ENCODE assay signal across 8 mouse cellular contexts in the genomic region with DNA sequence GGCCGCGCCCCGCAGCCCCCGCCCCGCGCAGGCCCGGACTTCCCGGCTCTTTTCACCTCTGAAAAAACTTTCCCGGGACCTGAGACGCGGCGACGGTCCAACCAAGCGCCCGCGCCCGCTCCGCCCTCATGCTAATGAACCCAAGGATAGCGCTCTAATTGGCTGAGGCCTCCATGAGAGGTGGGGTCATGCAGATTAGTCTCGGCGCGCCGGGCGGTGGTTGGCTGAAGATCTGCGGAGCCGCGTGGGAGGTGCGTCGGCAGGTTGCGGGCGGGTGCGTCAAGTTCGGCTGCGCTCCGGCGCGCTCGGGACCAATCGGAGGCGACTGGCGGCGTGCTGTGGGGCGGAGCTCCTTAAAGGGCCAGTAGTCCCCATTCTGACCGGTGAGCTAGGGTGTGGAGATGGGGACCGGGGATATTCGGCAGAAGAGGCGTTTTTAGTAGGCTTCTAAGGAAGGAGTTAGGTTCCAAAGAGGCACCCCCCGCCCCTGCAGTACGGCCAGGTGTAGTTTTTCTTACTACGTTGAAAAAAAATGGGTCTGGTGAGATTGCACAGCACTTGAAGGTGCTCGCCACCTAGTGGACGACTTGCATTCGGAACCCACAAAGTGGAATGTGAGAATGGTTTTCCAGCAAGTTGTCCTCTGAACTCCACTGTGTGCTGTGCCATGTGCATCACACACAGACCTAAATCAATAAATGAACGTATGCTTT. TPM values are rescaled to one million over a fixed set of nuclear protein-coding genes. Genes with fewer than 3 reads are reported as not detected.
DNase-seq lines count a peak whose midpoint lies in the region; ATAC-seq and TF ChIP-seq lines count a peak whose summit lies in the region.

Gene Hmg20b (minus strand): TSS at position 130 of the 713 bp plus-strand sequence.

- H3K4me2 ChIP-seq in CH12.LX (ENCODE audit: insufficient read depth, low read depth, poor library complexity, severe bottlenecking), result peak within 1 kb of the TSS; percentile 89
- H3K4me2 ChIP-seq in forebrain, embryonic 11.5 days (ENCODE audit: low read depth, low read length, severe bottlenecking), result peak within 1 kb of the TSS; percentile 88
- peak within 1 kb of the TSS; percentile 79 for H3K4me2 ChIP-seq in heart, embryonic 16.5 days (ENCODE audit: low read depth, low read length)
- H3K4me2 ChIP-seq in liver, embryonic 15.5 days, result peak within 1 kb of the TSS; percentile 96
- peak within 1 kb of the TSS; percentile 94 for H3K4me2 ChIP-seq in neural tube, embryonic 12.5 days (replicated peaks)

- dilution Hi-C loops in CH12.LX (cut with MboI; ENCODE audit: extremely low pct_ligation_motif_present, extremely low pct_unique_long_range_greater_than_20kb, low sequenced_read_pairs), result no loop called here

- no peaks in the 10 kb centered on the region for H3K79me2 ChIP-seq in CH12.LX (replicated peaks; ENCODE audit: control insufficient read depth, extremely low read depth, insufficient read depth, poor library complexity, severe bottlenecking)

- peak within 1 kb of the TSS; percentile 80 for H3K9ac ChIP-seq in CH12.LX (ENCODE audit: insufficient read depth, low read depth)
- peak within 1 kb of the TSS; percentile 80 for H3K9ac ChIP-seq in forebrain, embryonic 11.5 days (ENCODE audit: low read length)
- peak within 1 kb of the TSS; percentile 94 for H3K9ac ChIP-seq in heart, embryonic 16.5 days (ENCODE audit: low read length)
- peak within 1 kb of the TSS; percentile 96 for H3K9ac ChIP-seq in liver, embryonic 15.5 days
- H3K9ac ChIP-seq in neural tube, embryonic 12.5 days, result peak within 1 kb of the TSS; percentile 74

- TF ChIP-seq CTCF in CH12.LX (conservative IDR thresholded peaks at IDR 0.05 in 1 of 2, IDR thresholded peaks at IDR 0.05 in 1 of 2; ENCODE audit: low read depth in 2 of 2, low read length in 2 of 2), result peak; percentile 80 to 81

- H3K9me3 ChIP-seq in CH12.LX (replicated peaks; ENCODE audit: low read length), result no peaks in the 10 kb centered on the region
- no peaks in the 10 kb centered on the region for H3K9me3 ChIP-seq in forebrain, embryonic 11.5 days (ENCODE audit: control insufficient read depth, low read length)
- H3K9me3 ChIP-seq in heart, embryonic 16.5 days (replicated peaks; ENCODE audit: control insufficient read depth, low read length), result no peaks in the 10 kb centered on the region
- no peaks in the 10 kb centered on the region for H3K9me3 ChIP-seq in liver, embryonic 15.5 days (replicated peaks)
- no peaks in the 10 kb centered on the region for H3K9me3 ChIP-seq in neural tube, embryonic 12.5 days

- peak within 1 kb of the TSS; percentile 74 to 89 (median 80) for H3K4me3 ChIP-seq in CH12.LX (replicated peaks in 1 of 3; ENCODE audit: low read depth in 2 of 3, low read length in 2 of 3, poor library complexity in 1 of 3)
- H3K4me3 ChIP-seq in forebrain, embryonic 11.5 days (ENCODE audit: low read depth, low read length), result peak within 1 kb of the TSS; percentile 77
- peak within 1 kb of the TSS; percentile 83 for H3K4me3 ChIP-seq in heart, embryonic 16.5 days (ENCODE audit: low read length)
- H3K4me3 ChIP-seq in liver, embryonic 15.5 days (replicated peaks), result peak within 1 kb of the TSS; percentile 90
- H3K4me3 ChIP-seq in neural tube, embryonic 12.5 days, result peak within 1 kb of the TSS; percentile 76

- H3K27ac ChIP-seq in CH12.LX (ENCODE audit: insufficient read depth, low read depth), result 0 out of 2 replicates have a peak within 1 kb of the TSS, but pooled peaks have one; percentile 2
- H3K27ac ChIP-seq in forebrain, embryonic 11.5 days (ENCODE audit: low read depth, low read length), result peak within 1 kb of the TSS; percentile 21; the same call in 1 of the 2 replicates
- peak within 1 kb of the TSS; percentile 89 for H3K27ac ChIP-seq in heart, embryonic 16.5 days (ENCODE audit: low read length)
- H3K27ac ChIP-seq in liver, embryonic 15.5 days (replicated peaks), result peak within 1 kb of the TSS; percentile 90
- H3K27ac ChIP-seq in neural tube, embryonic 12.5 days, result no peak within 1 kb of the TSS

- no peaks in the 10 kb centered on the region for H3K27me3 ChIP-seq in CH12.LX (replicated peaks)
- 0 out of 2 replicates have a peak, but pooled peaks cover 2% of the 10 kb centered on the region for H3K27me3 ChIP-seq in forebrain, embryonic 11.5 days (ENCODE audit: control insufficient read depth, insufficient read depth, low read length)
- H3K27me3 ChIP-seq in heart, embryonic 16.5 days (ENCODE audit: control insufficient read depth, insufficient read depth, low read length), result no peaks in the 10 kb centered on the region
- peaks cover 11% of the 10 kb centered on the region for H3K27me3 ChIP-seq in liver, embryonic 15.5 days
- H3K27me3 ChIP-seq in neural tube, embryonic 12.5 days (replicated peaks), result peaks cover 20% of the 10 kb centered on the region; the same call in 1 of the 2 replicates

- TF ChIP-seq POLR2A in CH12.LX (IDR thresholded peaks at IDR 0.05; ENCODE audit: low read depth, low read length), result peak; percentile 65

- in situ Hi-C loops in CH12.LX (cut with MboI; ENCODE audit: low pct_ligation_motif_present, low pct_unique_long_range_greater_than_20kb, low sequenced_read_pairs), result loop anchor here (10.0 kb wide), 1 partner anchor 156 kb away; no protein-coding TSS in a partner anchor

- TF ChIP-seq RAD21 in CH12.LX (IDR thresholded peaks at IDR 0.05; ENCODE audit: low read depth, low read length), result peak; percentile 32

- DNase-seq in CH12.LX (ENCODE audit: extremely low read depth), result peak; percentile 97
- DNase-seq in c-Kit-positive CD71-positive TER-119-negative erythroid progenitor cells, embryonic 14.5 days (ENCODE audit: low read depth), result peak; percentile 97
- DNase-seq in forebrain, embryonic 11.5 days (ENCODE audit: low spot score), result peak; percentile 100
- DNase-seq in kidney, postnatal 36 days, result peak; percentile 100
- peak; percentile 99 for DNase-seq in telencephalon, adult 2 months (ENCODE audit: low read depth, low spot score)

- H3K36me3 ChIP-seq in CH12.LX (replicated peaks in 1 of 2; ENCODE audit: control insufficient read depth in 1 of 2, insufficient read depth in 1 of 2, low read length in 1 of 2), result peaks cover 20 to 33% of the 10 kb centered on the region in 2 experiments
- no peaks in the 10 kb centered on the region for H3K36me3 ChIP-seq in forebrain, embryonic 11.5 days (ENCODE audit: control insufficient read depth, insufficient read depth, low read length)
- peaks cover 11% of the 10 kb centered on the region; the same call in 1 of the 2 replicates for H3K36me3 ChIP-seq in heart, embryonic 16.5 days (ENCODE audit: control insufficient read depth, insufficient read depth)
- H3K36me3 ChIP-seq in liver, embryonic 15.5 days (replicated peaks), result peaks cover 25% of the 10 kb centered on the region
- H3K36me3 ChIP-seq in neural tube, embryonic 12.5 days, result peaks cover 13% of the 10 kb centered on the region; the same call in 1 of the 2 replicates

- under 1% methylated on average over 52 of the region's 54 CpGs for WGBS in forebrain, embryonic 11.5 days
- WGBS in heart, embryonic 16.5 days, result under 1% methylated on average over 54 of the region's 54 CpGs
- under 1% methylated on average over 54 of the region's 54 CpGs for WGBS in liver, embryonic 15.5 days (ENCODE audit: insufficient replicate concordance)
- under 1% methylated on average over 54 of the region's 54 CpGs for WGBS in neural tube, embryonic 12.5 days

- H3K4me1 ChIP-seq in CH12.LX (ENCODE audit: control insufficient read depth in 1 of 2, insufficient read depth in 2 of 2), result peaks cover 7 to 36% of the 10 kb centered on the region in 2 experiments
- peaks cover 23% of the 10 kb centered on the region for H3K4me1 ChIP-seq in forebrain, embryonic 11.5 days (replicated peaks; ENCODE audit: control insufficient read depth, insufficient read depth, low read length)
- peaks cover 31% of the 10 kb centered on the region for H3K4me1 ChIP-seq in heart, embryonic 16.5 days (ENCODE audit: control insufficient read depth, insufficient read depth, low read length)
- H3K4me1 ChIP-seq in liver, embryonic 15.5 days (replicated peaks), result peaks cover 79% of the 10 kb centered on the region
- H3K4me1 ChIP-seq in neural tube, embryonic 12.5 days, result peaks cover 26% of the 10 kb centered on the region

- TF ChIP-seq EP300 in CH12.LX (IDR thresholded peaks at IDR 0.05; ENCODE audit: low read length), result no peak

- ATAC-seq in forebrain, embryonic 11.5 days (replicated peaks; ENCODE audit: low FRiP score), result peak; percentile 95
- ATAC-seq in heart, embryonic 16.5 days (replicated peaks; ENCODE audit: extremely low read depth, insufficient read depth, low FRiP score), result peak; percentile 93
- peak; percentile 91 for ATAC-seq in liver, embryonic 15.5 days (ENCODE audit: insufficient read depth)
- peak; percentile 95 for ATAC-seq in neural tube, embryonic 12.5 days (ENCODE audit: low FRiP score, low read depth)

TF ChIP-seq in CH12.LX, 34 proteins besides CTCF, POLR2A, EP300 and RAD21 (continues in another document):
- TF ChIP-seq ETS1 (conservative IDR thresholded peaks at IDR 0.05; ENCODE audit: low read depth, low read length) (no peak), ZC3H11A (IDR thresholded peaks at IDR 0.05; ENCODE audit: low read depth, low read length) (no peak), MEF2A (IDR thresholded peaks at IDR 0.05; ENCODE audit: borderline replicate concordance, low read depth, low read length) (peak; percentile 53; the same call in 1 of the 2 replicates), UBTF (IDR thresholded peaks at IDR 0.05; ENCODE audit: low read depth, low read length) (no peak), POLR2AphosphoS2 (IDR thresholded peaks at IDR 0.05; ENCODE audit: low read depth, low read length) (no peak), SIN3A (IDR thresholded peaks at IDR 0.05; ENCODE audit: low read length) (peak; percentile 62), TCF12 (IDR thresholded peaks at IDR 0.05; ENCODE audit: low read depth, low read length) (peak; percentile 51), MAX (IDR thresholded peaks at IDR 0.05; ENCODE audit: low read length) (peak; percentile 48; the same call in 1 of the 2 replicates), NELFE (IDR thresholded peaks at IDR 0.05; ENCODE audit: low read depth, low read length) (no peak), MAZ (IDR thresholded peaks at IDR 0.05; ENCODE audit: low read depth, low read length) (peak; percentile 49; the same call in 1 of the 2 replicates), JUN (IDR thresholded peaks at IDR 0.05; ENCODE audit: insufficient read depth, low read depth, low read length) (no peak), RCOR1 (conservative IDR thresholded peaks at IDR 0.05; ENCODE audit: low read depth, low read length) (0 out of 2 replicates have a peak, but pooled peaks have one; percentile 63)

RNA-seq across cellular contexts. Expression of gene Hmg20b, which starts in this region (rescaled TPM):
- total RNA-seq in CH12.LX (2012; rRNA removed), result 17.0 and 18.7 TPM in 2 replicates
- total RNA-seq in CH12.LX (2014; rRNA removed), result 7.4 and 7.9 TPM in 2 replicates
- polyA plus RNA-seq in CH12.LX (2012; ENCODE audit: insufficient read length, low read depth), result 37.3 and 39.6 TPM in 2 replicates
- 109 and 111 TPM in 2 replicates for polyA plus RNA-seq in forebrain, embryonic 11.5 days (2014; fragmentation: Nextera tagmentation; extraction: Ambion mirVana)
- polyA plus RNA-seq in heart, embryonic 16.5 days (2015; fragmentation: Nextera tagmentation; extraction: Ambion mirVana), result 86.5 and 86.8 TPM in 2 replicates
- 22.3 and 22.6 TPM in 2 replicates for polyA plus RNA-seq in liver, embryonic 15.5 days (2015; fragmentation: Nextera tagmentation; extraction: Ambion mirVana)
- 95.6 TPM in 2 replicates for polyA plus RNA-seq in neural tube, embryonic 12.5 days (2016; fragmentation: Nextera tagmentation; extraction: Ambion mirVana)
